Mouse (Mus musculus): Measurements from ENCODE around the gene Sprn. TPM values are rescaled to one million over a fixed set of nuclear protein-coding genes. Genes with fewer than 3 reads are reported as not detected.

Gene Sprn
- 0.10 and 0.19 TPM in 2 replicates for polyA plus RNA-seq (2015; fragmentation: Nextera tagmentation; extraction: Ambion mirVana)

GRCm38 (mm10) chr7:140154218-140154927, at the start of gene Sprn:
TSS of gene Sprn (minus strand) at chr7:140154877.
- H3K9me3 ChIP-seq (ENCODE audit: low read length), result no peaks in the 10 kb centered on the region
- WGBS, result 4% methylated on average over 28 of the region's 28 CpGs
- H3K4me2 ChIP-seq (replicated peaks; ENCODE audit: low read depth, low read length), result no peak within 1 kb of the TSS
- no peak for TF ChIP-seq EP300 (IDR thresholded peaks at IDR 0.05)
- no peak for TF ChIP-seq CTCF (IDR thresholded peaks at IDR 0.05)
- no peak for DNase-seq (ENCODE audit: low spot score)
- H3K4me1 ChIP-seq (ENCODE audit: insufficient read depth, low read depth, low read length), result no peaks in the 10 kb centered on the region
- H3K27ac ChIP-seq (ENCODE audit: low read length), result no peak within 1 kb of the TSS
- H3K9ac ChIP-seq (replicated peaks; ENCODE audit: low read depth), result no peak within 1 kb of the TSS
- ATAC-seq, result no peak
- H3K27me3 ChIP-seq (replicated peaks; ENCODE audit: insufficient read depth, low read length), result peaks cover 20% of the 10 kb centered on the region; the same call in 1 of the 2 replicates
- H3K36me3 ChIP-seq (ENCODE audit: insufficient read depth, low read length), result no peaks in the 10 kb centered on the region
- no peak within 1 kb of the TSS for H3K4me3 ChIP-seq (ENCODE audit: low read depth, low read length)

DNA sequence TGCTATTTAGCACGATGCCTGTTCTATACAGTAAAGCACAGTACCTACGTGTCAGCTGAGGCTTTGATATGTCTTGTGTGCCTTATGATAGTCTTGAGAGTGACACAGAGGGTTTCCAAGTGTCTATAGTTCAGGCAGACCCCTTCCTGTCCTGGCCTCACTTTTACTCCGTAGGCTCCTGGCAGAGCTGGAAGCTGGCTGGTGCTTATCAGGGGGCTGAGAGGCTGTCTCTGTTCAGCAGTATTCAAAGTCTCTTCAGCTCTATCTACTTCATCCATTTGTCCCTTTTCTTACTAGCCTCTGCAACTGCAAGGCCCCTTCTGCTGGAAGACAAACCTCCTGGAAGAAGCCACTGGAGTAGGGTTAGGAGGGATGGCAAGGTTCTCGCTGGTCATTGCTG, 46.4 kb upstream of the Sprn start:
- TF ChIP-seq CTCF (IDR thresholded peaks at IDR 0.05), result no peak
- TF ChIP-seq EP300 (IDR thresholded peaks at IDR 0.05), result no peak
- no peak for ATAC-seq
- Histone ChIP-seq H3K4me2 (replicated peaks; ENCODE audit: low read depth, low read length) (no peak overlapping the region), H3K36me3 (ENCODE audit: insufficient read depth, low read length) (no peaks in the 10 kb centered on the region), H3K27me3 (replicated peaks; ENCODE audit: insufficient read depth, low read length) (no peaks in the 10 kb centered on the region), H3K9me3 (ENCODE audit: low read length) (no peaks in the 10 kb centered on the region), H3K4me3 (ENCODE audit: low read depth, low read length) (no peak overlapping the region), H3K4me1 (ENCODE audit: insufficient read depth, low read depth, low read length) (no peaks in the 10 kb centered on the region), H3K27ac (ENCODE audit: low read length) (no peak overlapping the region), H3K9ac (replicated peaks; ENCODE audit: low read depth) (no peak overlapping the region)
- WGBS, result 74% methylated on average over 4 of the region's 4 CpGs
- DNase-seq (ENCODE audit: low spot score), result no peak

DNA sequence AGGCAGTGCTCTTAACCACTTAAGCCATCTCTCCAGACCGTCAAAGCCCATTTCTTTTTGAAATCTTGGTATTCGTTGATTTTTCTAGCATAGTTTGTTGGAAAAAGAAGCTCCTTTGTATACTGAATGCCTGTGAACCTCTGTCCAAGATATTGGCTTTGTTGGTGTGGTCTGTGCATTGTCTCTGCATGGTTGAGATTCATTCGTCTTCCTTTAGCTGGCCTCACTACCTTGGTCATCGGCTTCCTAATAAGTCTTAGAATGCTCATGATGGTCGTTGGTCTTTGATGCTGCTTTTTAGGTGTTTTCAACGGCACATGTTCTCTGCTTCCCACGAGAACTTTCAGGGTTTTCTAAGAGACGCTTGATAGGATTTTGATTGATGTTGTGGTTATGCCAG, 41.3 kb upstream of the Sprn start:
- TF ChIP-seq EP300 (IDR thresholded peaks at IDR 0.05) (no peak), CTCF (IDR thresholded peaks at IDR 0.05) (no peak)
- 73% methylated on average over 8 of the region's 8 CpGs for WGBS
- ATAC-seq, result no peak

DNA sequence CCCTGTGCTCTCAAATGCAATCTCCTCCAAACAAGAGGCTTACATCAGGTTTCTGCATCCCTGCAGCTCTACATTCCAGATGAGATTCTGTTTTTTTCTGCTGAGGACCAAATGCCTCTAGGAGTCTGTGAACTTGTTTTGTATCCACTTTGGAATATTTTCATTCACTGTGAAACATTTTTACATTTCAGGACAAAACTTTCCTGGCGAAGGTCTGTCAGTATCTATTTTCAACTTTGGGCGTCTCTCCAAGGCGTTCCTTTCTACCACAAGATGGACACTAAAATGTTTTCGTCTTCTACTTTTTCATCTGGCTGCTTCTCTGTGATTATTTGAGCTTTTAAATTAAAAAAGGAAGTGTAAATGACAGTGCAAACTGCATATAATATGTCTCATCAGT, 39.4 kb upstream of the Sprn start:
- Histone ChIP-seq H3K27me3 (replicated peaks; ENCODE audit: insufficient read depth, low read length) (no peaks in the 10 kb centered on the region), H3K4me2 (replicated peaks; ENCODE audit: low read depth, low read length) (no peak overlapping the region), H3K27ac (ENCODE audit: low read length) (no peak overlapping the region), H3K4me1 (ENCODE audit: insufficient read depth, low read depth, low read length) (no peaks in the 10 kb centered on the region), H3K9ac (replicated peaks; ENCODE audit: low read depth) (no peak overlapping the region), H3K9me3 (ENCODE audit: low read length) (no peaks in the 10 kb centered on the region), H3K4me3 (ENCODE audit: low read depth, low read length) (no peak overlapping the region), H3K36me3 (ENCODE audit: insufficient read depth, low read length) (no peaks in the 10 kb centered on the region)
- DNase-seq (ENCODE audit: low spot score) (no peak), ATAC-seq (no peak)
- TF ChIP-seq CTCF (IDR thresholded peaks at IDR 0.05) (no peak), EP300 (IDR thresholded peaks at IDR 0.05) (no peak)
- 84% methylated on average over 4 of the region's 4 CpGs for WGBS

More for the DNA sequence above, 41.3 kb upstream of the Sprn start:
- no peak overlapping the region for H3K9ac ChIP-seq (replicated peaks; ENCODE audit: low read depth)
- H3K36me3 ChIP-seq (ENCODE audit: insufficient read depth, low read length), result no peaks in the 10 kb centered on the region
- H3K27ac ChIP-seq (ENCODE audit: low read length), result no peak overlapping the region
- DNase-seq (ENCODE audit: low spot score), result no peak
- no peak overlapping the region for H3K4me3 ChIP-seq (ENCODE audit: low read depth, low read length)
- H3K9me3 ChIP-seq (ENCODE audit: low read length), result no peaks in the 10 kb centered on the region
- H3K4me1 ChIP-seq (ENCODE audit: insufficient read depth, low read depth, low read length), result no peaks in the 10 kb centered on the region
- no peak overlapping the region for H3K4me2 ChIP-seq (replicated peaks; ENCODE audit: low read depth, low read length)
- no peaks in the 10 kb centered on the region for H3K27me3 ChIP-seq (replicated peaks; ENCODE audit: insufficient read depth, low read length)

GRCm38 (mm10) chr7:140192851-140193250, 38.2 kb upstream of the Sprn start:
- Histone ChIP-seq H3K9me3 (ENCODE audit: low read length) (no peaks in the 10 kb centered on the region), H3K36me3 (ENCODE audit: insufficient read depth, low read length) (no peaks in the 10 kb centered on the region), H3K9ac (replicated peaks; ENCODE audit: low read depth) (no peak overlapping the region), H3K4me3 (ENCODE audit: low read depth, low read length) (no peak overlapping the region), H3K27ac (ENCODE audit: low read length) (no peak overlapping the region), H3K27me3 (replicated peaks; ENCODE audit: insufficient read depth, low read length) (no peaks in the 10 kb centered on the region), H3K4me1 (ENCODE audit: insufficient read depth, low read depth, low read length) (no peaks in the 10 kb centered on the region), H3K4me2 (replicated peaks; ENCODE audit: low read depth, low read length) (no peak overlapping the region)
- TF ChIP-seq EP300 (IDR thresholded peaks at IDR 0.05) (no peak), CTCF (IDR thresholded peaks at IDR 0.05) (no peak)
- ATAC-seq (no peak), DNase-seq (ENCODE audit: low spot score) (no peak)
- WGBS, result 62% methylated on average over 2 of the region's 2 CpGs

- TF ChIP-seq CTCF (IDR thresholded peaks at IDR 0.05), result no peak
- Histone ChIP-seq H3K9me3 (ENCODE audit: low read length) (no peaks in the 10 kb centered on the region), H3K27me3 (replicated peaks; ENCODE audit: insufficient read depth, low read length) (no peaks in the 10 kb centered on the region), H3K36me3 (ENCODE audit: insufficient read depth, low read length) (no peaks in the 10 kb centered on the region), H3K27ac (ENCODE audit: low read length) (no peak overlapping the region), H3K4me2 (replicated peaks; ENCODE audit: low read depth, low read length) (no peak overlapping the region), H3K4me3 (ENCODE audit: low read depth, low read length) (no peak overlapping the region), H3K4me1 (ENCODE audit: insufficient read depth, low read depth, low read length) (no peaks in the 10 kb centered on the region), H3K9ac (replicated peaks; ENCODE audit: low read depth) (no peak overlapping the region)
- ATAC-seq (no peak), DNase-seq (ENCODE audit: low spot score) (no peak)
- WGBS, result 43% methylated on average over 2 of the region's 2 CpGs
Measured at GRCm38 (mm10) chr7:140192445-140192844, 37.8 kb upstream of the Sprn start.
